Mouse (Mus musculus): ENCODE results near the gene Pfkfb3.

The Pfkfb3 gene

GRCm38 (mm10) chr2:11427596-11427995 lies 126.3 kb downstream of the Pfkfb3 start:
- DNase-seq = no peak

DNA sequence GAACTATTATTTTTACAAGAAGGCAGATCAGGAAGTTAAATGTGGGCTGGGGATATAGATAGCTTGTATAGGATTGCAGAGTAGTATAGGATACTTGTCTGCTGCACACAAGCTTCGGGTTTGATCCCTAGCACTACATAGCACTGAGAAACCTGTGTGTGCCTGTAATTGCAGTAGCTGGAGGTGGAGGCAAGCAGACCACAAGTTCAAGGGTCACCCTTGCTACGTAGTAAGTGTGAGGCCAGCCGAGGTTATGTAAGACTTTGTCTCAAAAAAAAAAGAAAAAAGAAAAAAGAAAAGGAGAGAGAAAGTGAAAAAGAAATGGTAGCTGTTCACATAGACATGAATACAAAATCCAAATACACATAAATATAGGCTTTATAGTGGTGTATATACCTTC lies 127.5 kb downstream of the Pfkfb3 start:
- DNase-seq = no peak

- peak; percentile 75 for DNase-seq
These were observed 128.3 kb downstream of the Pfkfb3 start for GRCm38 (mm10) chr2:11425421-11426131.

DNA sequence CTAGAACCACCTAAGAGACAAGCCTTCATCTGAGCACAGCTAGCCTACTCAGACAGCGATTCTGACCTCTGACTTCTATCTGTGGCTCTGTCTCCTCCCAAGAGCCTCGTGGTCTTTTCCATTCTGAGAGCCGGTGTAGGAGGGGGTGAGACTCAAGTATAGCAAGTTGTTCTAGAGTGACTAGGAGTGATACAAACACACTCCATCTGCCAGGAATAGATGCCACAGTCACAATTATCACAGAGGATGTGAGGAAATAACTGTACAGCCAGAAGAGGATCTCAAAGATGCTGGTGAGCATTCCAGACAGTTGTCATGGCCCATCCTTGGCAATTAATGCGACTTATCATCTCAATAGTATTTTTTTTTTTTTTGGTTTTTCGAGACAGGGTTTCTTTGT lies 129.6 kb downstream of the Pfkfb3 start:
- peak; percentile 59 for DNase-seq

DNA sequence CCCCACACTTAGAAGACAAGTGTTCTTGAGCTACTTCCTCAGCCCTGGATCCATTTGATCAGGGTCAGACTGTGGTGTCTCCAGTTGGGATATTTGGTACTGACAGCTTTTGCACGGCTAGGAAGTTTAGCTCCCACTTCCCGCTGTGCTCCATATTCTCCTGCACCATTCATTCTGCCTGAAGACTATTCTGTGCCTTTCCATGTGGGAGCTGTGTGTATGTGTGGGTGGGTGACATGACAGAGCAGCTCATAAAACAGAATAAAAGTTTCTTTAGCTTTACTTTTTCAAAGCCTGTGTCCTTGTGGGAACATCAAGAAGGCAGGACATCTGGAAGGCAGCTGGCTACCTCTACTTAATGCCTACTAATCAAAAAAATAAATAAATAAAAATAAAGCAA lies 130.5 kb downstream of the Pfkfb3 start:
- no peak for DNase-seq

- no peak for DNase-seq
These were observed 131.5 kb downstream of the Pfkfb3 start for GRCm38 (mm10) chr2:11422384-11422783.
